Mouse (Mus musculus): ENCODE data around the gene Gm15557.

DNA sequence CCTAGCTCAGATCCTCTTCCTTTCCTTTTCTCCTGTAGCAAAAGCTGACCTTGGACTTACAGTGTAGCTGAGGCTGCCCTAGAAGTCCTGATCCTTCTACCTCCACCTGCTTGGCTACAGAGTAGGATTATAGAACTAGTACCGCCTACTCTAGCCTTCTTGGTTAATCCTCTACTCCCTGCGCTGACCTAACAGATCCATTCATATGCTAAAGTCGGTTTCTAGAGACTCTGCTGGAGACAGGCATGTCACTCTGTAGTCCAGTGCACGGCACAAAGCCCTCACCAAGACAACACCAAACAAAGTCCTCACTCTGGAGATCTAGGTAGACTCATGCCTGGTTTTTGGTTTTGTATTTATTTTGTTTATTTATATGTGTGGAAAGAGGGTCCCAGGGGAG, 6.0 kb downstream of the Gm15557 start:
- TF ChIP-seq CTCF (IDR thresholded peaks at IDR 0.05; ENCODE audit: low read depth) = no peak
- TF ChIP-seq EP300 (optimal IDR thresholded peaks at IDR 0.05) = no peak

Data from stomach, postnatal 0 days (tissue).